Mouse (Mus musculus) G1E-ER4 (cell line): Measurements from ENCODE around the gene Ptprt. TPM values are rescaled to one million over a fixed set of nuclear protein-coding genes. Genes with fewer than 3 reads are reported as not detected.

Experiments
- GATA1 ChIP-seq: IDR thresholded peaks from one replicate; pipeline ENCODE4 v1.8.0; 2012; ENCODE audit warnings: low read length, inconsistent platforms
- polyA plus RNA-seq: library from polyadenylated mRNA; stranded (reverse); fragments of >175 nt; gene quantifications from 2 replicates; pipeline ENCODE4 v1.2.3, GENCODE M21; 2012

The Ptprt gene
- polyA plus RNA-seq, 1 experiment: not detected

DNA sequence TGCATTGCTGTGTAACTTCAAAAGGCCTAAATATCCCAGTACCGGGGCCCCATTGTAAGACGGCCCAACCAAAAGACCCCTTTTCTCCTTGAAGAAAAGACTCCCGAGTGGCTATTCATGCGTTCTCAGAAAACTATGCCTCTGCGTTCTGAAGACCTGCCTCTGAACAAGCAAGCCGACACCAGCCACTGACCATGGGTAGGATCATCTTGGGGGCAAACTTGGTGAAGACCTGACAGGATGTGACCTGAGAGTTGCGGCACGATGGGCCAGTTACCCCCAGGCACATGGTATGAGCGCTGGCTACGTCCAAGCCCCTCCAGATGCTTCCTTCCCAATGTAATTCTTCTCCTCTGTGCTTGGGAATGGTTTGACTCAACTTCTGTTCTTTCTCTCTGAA, 153.3 kb downstream of the Ptprt start:
- TF ChIP-seq GATA1: no peak

DNA sequence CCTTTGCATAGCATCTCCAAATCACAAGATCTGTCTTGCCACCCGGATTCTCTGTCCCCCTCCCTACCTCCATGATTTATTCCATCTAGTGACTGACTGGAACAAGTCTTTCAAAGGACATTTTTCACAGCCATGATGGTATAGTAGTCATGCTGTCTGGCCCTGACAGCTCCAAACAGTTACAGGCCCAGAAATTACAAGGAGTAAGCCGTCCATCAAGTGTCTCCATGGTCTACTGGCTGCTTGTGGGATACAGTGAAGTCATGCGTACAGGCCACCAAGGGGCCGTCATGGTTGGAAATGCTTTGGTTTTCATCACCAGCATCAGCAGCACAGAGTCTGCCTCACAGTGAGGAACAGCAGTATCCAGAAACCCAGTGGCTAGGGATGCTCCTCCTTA, 156.1 kb downstream of the Ptprt start:
- TF ChIP-seq GATA1: no peak

DNA sequence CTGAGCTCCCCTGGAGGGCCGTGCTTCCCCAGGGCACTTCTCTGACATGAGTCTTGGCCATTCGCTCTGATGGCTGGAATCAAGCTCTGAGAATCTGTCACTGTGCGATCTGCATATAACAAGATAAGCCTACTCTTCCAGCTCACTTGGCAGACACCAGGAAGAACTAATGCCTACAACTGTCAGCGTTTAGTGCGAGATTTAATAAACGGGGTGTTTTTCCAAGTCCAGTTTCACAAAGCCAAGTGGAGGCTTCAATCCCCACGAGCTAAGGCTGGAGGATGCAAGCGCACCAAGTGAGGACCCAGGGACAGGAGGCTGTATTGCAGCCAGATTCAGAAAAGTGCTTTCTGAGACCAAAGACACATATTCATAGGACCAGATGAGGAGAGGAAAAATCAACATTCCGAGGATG, 161.4 kb downstream of the Ptprt start:
- no peak for TF ChIP-seq GATA1

DNA sequence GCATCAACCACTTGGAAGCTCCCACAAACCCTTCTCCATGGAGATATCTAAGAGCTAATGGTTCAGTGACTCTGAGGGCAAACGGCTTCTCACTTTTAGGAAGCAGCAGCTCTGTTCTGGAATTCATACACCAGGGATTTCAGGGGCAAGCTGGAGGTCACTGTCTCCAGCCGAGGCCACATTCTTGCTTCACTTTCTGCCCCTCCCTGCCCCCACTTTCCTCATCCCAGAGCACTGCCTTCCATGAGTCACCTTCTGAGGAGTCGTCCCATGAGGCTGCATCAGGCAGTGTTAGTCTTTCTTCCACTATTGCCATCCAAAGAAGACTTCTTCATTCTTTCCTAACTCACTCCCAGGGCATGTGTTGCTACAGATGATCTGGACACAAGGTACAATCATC, 162.8 kb downstream of the Ptprt start:
- no peak for TF ChIP-seq GATA1

DNA sequence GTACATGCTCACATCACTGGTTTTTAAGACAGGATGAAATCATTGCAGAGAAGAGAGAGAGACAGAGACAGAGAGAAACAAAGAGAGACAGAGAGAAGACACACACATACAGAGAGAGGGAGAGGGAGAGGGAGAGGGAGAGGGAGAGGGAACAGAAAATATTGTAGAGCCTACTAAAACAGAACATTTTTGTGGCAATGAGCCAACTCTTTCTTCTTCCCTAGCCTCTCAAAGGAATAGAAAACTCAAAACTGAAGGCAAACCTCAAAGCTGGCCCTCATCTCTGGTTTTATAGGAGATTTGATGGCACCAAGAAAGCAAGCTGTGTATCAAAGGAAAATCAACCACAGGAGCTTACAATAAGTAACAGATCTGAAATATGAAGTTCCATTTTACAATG, 176.9 kb downstream of the Ptprt start:
- no peak for TF ChIP-seq GATA1

DNA sequence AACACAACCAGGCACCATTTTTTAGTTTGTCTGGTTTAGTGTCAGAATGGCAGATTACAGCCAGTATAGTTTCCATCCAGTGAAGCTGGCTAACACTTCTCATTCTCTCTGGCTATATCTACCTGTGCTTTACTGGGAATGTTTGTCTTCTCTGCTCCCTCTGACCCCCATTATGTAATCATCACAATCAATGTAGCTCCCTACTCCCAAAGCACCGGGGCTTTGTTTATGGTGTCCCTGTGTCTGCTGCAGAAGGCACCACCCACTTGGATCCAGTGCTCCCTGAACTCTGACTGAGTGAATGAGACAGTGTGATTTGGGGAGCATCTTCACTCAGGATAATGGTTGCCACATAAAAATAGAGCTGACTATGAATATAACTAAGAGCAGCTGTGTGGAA, 217.8 kb downstream of the Ptprt start:
- TF ChIP-seq GATA1: no peak

DNA sequence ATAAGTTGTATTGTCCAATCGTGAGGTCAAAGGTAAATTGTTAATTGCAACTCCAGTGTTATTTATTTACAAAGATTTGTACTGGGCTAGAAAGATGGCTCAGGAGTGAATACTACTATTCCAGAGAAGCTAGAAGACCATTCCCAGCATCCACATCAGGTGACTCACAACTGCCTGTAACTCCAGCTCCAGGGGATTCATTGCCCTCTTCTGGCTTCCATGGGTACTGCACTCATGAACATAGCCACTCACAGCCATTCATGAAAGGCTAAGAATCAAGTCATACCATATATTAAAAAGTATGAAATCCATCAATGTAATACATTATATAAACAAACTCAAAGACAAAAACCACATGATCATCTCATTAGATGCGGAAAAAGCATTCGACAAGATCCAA, 224.3 kb downstream of the Ptprt start:
- no peak for TF ChIP-seq GATA1

DNA sequence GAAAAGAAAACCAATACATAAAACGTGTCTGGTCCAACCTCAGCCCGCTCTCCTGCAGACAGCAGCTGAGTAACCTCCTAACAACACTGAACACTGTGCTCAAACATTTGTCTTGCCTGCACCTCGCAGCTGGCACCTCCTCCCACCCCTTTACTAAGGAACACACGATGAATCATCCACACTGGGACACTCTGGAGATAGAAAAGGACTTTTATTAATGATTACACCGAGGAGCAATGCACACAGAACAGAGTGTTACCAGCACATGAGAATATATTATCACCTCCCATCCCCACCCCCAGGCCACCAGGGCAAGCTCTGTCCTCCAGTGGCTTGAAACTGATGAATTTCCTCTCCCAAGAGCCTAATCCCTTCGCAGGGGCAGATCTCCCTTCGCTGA, 230.8 kb downstream of the Ptprt start:
- TF ChIP-seq GATA1: no peak

DNA sequence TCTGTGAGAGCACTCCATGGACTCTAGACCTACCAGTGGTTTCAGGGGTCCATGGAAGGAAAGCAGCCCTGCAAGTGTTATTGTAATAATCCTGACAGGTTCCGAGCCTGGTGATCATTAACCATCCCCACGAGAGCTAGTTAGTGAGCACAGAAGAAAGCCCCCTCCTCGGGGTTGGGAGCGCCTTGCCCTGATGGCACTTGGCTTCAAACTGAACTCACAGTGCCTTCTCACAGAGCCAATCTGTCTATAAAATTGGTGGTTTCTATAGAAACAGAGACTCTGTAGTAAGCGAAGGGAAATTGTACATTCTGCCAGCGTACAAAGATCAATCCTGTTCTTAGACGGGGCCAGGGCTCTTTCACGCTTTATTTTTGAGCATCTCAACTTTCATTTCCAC, 234.8 kb downstream of the Ptprt start:
- no peak for TF ChIP-seq GATA1

DNA sequence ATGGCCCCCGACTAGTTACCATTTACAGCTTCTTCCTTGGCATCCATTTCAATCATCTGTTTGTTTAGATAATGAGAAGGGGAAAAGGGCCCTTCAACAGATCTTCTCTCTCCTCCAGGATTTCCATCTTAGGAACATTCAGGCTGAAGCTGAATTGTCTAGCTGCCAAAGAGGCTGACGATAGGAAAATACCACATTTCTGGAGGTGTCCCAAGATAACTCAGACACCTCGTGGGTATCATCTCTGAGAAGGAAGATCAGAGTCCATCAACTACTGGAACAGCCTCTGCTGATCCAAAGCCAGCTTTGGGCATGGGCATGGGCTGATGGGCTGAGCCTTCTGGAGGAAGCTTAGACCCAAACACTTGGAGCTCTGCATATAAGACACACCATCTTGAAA, 242.8 kb downstream of the Ptprt start:
- TF ChIP-seq GATA1: no peak

DNA sequence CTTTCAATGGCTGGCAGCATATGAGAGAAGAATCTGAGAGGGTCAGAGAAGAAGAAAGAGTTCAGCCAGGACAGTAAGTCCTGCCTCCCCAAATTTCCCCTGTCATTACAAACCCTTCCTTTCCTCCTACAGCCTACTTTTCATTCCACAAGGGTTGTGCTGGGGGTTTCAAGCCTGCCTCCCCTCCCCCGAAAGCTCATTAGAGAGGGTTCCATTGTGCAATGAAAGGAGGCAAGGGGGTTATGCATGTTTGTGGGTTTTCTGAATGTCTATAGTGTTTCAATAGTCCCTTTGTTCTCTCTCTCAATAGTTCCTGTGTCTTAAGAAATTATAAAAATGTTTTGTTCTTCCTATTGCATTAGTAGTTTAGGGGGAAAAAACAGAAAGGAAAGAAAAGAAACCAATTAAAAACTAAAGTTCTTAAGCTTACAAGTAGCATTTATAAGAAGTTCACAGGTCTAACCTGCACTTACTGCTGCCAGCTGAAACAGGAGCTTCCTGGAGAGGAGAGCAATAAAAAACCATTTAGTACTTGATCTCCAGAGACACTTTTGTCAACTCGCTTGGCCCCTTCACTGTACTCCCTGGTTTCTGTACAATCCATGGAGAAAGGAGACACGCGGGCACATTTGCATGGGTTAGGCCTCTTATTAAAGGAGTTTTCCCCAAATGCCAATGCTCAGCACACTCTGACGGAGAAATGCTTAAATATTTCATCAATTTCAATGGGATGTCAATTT, 247.7 kb downstream of the Ptprt start:
- no peak for TF ChIP-seq GATA1

DNA sequence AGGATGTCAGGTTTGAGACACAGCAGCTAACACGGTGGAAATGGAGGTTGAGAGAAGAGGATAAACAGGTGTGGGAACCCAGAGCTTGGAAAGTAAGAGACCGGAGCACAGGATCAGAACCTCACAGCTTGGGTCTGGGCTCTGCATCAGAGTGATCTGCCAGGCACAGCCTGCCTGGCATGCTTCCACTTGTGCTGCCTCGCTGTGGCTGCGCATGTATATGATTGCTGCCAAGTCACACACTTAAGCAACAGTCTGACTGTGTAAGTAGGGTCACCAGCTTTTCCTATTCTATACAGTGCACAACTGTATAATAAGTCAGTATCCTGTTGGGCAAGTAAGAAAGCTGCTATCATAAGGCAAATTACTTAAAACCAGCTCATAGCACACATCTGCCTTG, 249.9 kb downstream of the Ptprt start:
- TF ChIP-seq GATA1: no peak

DNA sequence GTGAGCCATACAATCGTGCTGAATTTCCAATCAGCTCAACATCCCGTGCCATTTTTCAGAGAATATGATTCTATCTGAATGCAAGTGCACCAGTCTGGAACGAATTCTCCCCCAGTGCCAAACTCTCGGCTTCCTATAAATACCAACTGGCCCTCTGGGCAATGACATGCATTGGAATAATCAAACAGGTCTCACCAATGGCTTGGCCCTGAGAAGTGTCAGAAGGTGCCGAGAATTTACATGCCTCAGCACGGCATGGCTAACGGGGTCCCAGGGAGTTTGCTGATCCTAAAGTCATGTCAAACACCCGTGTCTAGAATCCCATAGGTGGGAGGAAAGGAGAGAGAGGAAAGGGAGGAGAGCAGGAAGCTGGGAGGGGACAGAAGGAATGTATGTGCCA, 251.7 kb downstream of the Ptprt start:
- no peak for TF ChIP-seq GATA1

DNA sequence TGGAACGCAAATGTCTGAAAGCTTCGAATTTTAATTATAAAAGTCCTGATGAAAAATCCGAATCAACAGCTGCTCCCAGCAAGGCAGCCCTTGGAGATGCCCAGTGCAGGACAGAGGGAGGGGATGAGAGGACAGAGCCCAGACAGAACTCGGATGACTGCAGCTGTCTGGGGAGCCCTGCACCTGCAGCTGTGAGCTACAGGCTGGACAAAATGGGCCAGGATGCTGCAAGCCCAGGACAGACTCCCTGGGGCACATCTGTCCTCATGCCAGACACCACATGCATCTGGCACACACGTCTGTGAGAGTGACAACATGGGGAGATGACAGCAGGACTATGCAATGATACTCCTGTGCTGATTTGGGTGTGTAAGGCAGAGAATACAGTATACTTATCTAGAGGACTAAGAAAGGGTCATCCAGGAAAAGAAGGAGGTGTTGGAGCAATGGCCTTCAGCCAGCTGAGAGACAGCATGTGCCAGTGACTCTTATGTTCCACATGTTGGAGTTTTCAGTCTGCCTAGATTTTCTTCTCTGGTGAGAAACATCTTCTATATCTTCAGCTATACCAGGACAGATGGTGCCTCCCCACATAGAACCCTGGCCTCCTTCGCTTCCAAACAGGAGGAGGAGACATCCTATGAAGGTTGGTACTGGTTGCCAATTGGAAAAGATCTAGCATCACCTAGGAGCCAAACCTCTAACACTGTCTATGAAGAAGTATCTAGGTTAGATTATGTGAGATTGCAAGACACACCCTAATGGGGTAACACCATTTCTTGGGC, 259.4 kb downstream of the Ptprt start:
- no peak for TF ChIP-seq GATA1

DNA sequence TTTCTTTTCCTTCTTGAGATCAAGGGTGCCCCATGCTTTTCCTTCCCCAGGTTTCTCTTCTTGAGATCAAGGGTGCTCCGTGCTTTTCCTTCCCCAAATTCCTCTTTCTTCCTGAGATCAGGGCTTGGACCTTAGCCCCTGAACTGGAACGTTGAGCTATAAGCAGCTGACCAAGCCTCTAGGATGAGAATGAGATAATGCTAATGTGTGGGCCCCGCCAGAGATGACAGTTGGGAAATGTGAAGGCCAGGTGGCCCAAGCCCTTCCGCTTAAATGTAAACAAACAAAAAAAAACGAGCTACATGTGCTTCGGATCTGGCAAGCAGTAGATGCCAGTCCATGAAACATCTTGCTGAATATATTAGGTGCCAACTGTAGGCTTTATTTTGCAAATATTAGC, 266.3 kb downstream of the Ptprt start:
- TF ChIP-seq GATA1: no peak

DNA sequence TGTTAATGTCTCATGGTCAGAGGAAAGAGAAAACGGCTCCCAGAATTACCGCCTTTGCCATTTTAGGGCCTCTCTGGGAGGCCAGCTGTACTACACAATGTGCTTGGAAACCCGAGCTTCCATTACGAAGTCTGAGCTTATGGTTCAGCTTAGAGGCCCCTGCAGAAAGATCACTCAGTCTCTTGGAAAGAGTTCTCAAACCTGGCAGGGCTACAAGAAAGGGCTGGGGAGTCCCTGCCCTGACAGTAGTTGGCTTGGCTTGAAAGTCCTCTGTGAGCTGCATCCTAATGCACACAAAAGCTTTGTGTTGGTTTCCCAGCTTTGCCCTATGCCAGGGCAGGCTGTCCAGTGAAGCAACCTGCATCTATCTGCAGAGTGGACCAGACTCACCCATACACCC, 269.1 kb downstream of the Ptprt start:
- no peak for TF ChIP-seq GATA1

DNA sequence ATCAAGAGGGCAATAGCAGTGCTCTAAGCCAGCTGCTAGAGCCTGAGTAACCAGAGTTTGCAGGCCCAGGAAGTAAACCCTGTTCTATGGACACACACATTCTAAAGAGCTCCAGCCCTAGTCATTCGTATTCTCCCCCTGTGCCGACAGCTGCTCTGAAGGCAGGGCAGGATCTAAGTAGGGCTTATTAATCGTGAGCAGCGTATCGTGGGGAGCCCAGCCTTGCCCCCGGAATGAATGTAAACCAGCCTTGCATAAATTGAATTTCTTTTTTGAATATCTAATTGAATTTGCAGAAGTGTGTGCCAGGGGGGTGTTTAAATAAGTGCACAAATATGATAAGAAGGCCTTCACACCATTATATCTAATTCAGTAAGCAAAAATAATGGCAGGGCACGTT, 283.6 kb downstream of the Ptprt start:
- TF ChIP-seq GATA1: no peak
